Mouse (Mus musculus): ENCODE data around the gene Ccnyl1.

Ccnyl1 gene

DNA sequence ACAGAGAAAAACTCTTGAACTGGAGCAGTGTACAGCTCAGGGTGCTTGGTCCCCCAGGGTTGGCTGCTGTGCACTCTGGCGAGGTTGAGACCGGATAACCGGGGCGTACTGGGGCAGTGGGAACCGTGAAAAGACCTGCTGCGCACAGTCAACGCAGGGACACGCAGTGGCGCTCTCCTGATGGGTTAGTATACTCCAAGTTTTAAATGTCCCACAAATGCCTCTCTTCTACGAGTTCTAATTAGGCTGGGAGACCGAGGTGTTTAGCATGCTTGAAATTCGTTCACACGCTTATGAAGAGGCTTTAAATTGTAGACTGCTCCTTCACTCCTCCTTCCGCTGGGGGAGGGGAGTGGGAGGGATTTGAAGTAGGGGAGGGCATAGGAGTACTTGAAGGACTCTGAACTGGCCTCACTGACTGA, 48.4 kb downstream of the Ccnyl1 start:
- peak; percentile 81 for DNase-seq

- no peak for DNase-seq
Measured at GRCm38 (mm10) chr1:64742741-64743408, 52.6 kb downstream of the Ccnyl1 start.

GRCm38 (mm10) chr1:64744616-64745015, 54.4 kb downstream of the Ccnyl1 start:
- DNase-seq: no peak

- peak; percentile 36 for DNase-seq
Measured at GRCm38 (mm10) chr1:64753109-64753508, 62.9 kb downstream of the Ccnyl1 start.

GRCm38 (mm10) chr1:64753668-64754067, 63.4 kb downstream of the Ccnyl1 start:
- DNase-seq: no peak

DNA sequence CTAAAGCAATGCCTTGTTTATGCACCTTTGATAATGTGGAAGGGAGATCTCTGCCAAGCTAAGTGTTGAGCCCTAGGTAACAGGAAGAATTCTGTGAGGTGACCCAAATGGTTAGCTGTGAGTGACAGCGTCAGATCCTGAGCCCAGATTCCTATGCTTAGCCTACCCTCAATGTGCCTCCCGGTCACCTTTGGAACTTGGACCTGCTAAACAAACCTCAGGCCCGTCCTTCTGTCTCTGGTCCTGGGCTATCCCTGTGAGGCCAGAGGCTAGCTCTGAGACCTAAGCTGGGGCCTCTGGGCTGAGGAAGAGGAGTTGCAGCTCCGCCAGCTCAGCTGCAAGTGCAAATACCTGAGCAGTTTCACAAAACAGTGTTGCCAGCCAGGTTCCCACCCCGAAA, 64.4 kb downstream of the Ccnyl1 start:
- peak; percentile 15 for DNase-seq

DNA sequence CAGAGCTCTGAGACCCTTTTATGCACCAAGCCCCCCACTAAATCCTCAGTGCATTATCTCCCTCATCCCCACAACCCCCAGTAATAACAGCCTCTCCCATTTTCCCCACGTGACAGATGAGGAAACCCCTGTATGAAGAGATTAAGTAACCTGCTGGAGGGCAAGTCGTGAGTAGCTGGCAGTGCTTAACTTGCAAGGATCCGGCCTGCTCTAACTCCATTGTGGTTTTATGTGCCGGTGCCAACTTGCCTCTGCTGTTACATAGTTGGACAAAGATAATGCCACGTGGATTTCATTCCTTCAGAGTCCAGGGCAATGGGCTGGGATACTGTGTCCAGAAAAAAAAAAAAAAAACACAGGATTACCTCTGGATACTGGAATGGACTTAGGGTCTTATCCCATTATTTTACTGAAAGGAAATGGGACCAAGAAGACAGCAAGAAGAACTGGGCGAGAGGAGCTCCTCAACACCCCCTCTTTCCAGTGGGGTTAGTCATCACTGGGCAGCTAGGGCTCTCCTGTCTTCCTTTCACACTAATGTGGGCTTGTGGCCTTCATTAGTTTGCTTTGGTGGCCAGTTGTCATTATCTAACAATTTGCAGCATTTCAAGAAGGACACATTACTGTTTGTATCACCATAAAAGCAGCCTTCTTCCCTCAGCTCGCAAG, 65.8 kb downstream of the Ccnyl1 start:
- DNase-seq: no peak

- DNase-seq: no peak
Measured at GRCm38 (mm10) chr1:64756640-64757030, 66.4 kb downstream of the Ccnyl1 start.

GRCm38 (mm10) chr1:64757254-64757653, 67.0 kb downstream of the Ccnyl1 start:
- DNase-seq: peak; percentile 13

GRCm38 (mm10) chr1:64757766-64758165, 67.5 kb downstream of the Ccnyl1 start:
- no peak for DNase-seq

- DNase-seq: no peak
Measured at GRCm38 (mm10) chr1:64761646-64762045, 71.4 kb downstream of the Ccnyl1 start.

DNA sequence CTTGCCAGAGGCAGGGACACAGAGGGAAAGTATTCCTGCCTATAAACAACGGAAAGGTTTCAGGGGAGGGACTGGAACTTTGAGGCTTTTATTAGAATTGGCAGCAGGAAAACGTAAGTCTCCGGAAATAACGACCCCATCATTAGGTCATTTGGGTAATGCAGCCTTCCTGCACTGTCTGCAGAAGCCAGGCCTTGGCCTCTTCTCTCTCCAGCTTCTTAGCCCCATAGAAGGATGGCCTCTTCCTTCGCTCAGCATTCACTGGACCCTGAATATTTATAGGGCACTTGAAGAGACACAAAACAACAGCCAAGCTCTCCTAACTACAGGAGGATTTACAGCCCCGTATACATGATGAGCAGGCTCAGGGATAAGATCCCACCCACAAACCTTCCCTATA, 79.9 kb downstream of the Ccnyl1 start:
- no peak for DNase-seq

DNA sequence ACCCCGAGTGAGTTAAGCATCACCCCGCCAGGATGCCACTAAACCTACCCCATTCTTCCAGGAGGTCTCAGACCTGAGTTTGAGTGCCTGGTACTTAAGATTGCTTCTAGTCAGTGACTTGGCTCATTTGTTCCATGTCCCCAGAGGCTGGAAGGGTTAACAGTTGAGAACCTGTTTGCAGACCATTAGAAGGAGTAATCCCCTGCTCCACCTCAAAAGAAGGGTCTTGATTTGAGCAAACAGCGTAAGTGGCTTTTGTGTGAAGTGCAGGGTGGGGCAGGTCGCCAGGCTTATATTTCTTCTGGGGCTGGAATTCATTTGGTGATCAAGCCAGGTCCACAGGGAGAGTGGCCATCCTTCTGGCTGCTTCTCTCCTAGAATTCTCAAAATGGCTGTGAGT, 83.0 kb downstream of the Ccnyl1 start:
- no peak for DNase-seq

Data from liver (tissue).